Mouse (Mus musculus) MEL (cell line): Measurements from ENCODE around the gene Nos1. TPM values are rescaled to one million over a fixed set of nuclear protein-coding genes. Genes with fewer than 3 reads are reported as not detected.

Source experiments
- DNase-seq: peaks from one replicate; pipeline ENCODE4 v3.0.0; 2011; ENCODE audit warnings: low read depth, low spot score
- H3K27ac ChIP-seq: 2 replicates; pipeline ENCODE4 v1.5.1; 2012; ENCODE audit warnings: low read depth, mild to moderate bottlenecking, control low read depth, low read length, moderate library complexity; ENCODE audit not compliant: control insufficient read depth
- H3K27me3 ChIP-seq, 2 experiments: fragments of 150-350 bp in 1 of 2; sonication (generic) in 1 of 2; 2 replicates each; pipeline ENCODE4 v1.6.1; 2012; ENCODE audit warnings: low read length in 2 of 2, mild to moderate bottlenecking in 2 of 2, improper control_type of control experiment in 1 of 2, moderate library complexity in 1 of 2; ENCODE audit not compliant: insufficient read depth in 2 of 2, control insufficient read depth in 1 of 2
- H3K36me3 ChIP-seq, 2 experiments: 2 replicates each; pipeline ENCODE4 v1.6.1; 2012 to 2014; ENCODE audit warnings: low read length in 2 of 2, improper control_type of control experiment in 1 of 2, inconsistent platforms in 1 of 2, mild to moderate bottlenecking in 1 of 2; ENCODE audit not compliant: insufficient read depth in 2 of 2, control insufficient read depth in 1 of 2
- H3K4me1 ChIP-seq, 2 experiments: fragments of 150-350 bp in 1 of 2; sonication (generic) in 1 of 2; 2 replicates each; pipeline ENCODE4 v1.6.1; 2012; ENCODE audit warnings: low read length in 2 of 2, improper control_type of control experiment in 1 of 2, mild to moderate bottlenecking in 1 of 2; ENCODE audit not compliant: insufficient read depth in 2 of 2, control insufficient read depth in 1 of 2
- H3K4me3 ChIP-seq, 2 experiments: fragments of 150-350 bp in 1 of 2; sonication (generic) in 1 of 2; 2 replicates each; pipeline ENCODE4 v1.5.1; 2012; ENCODE audit warnings: low read depth in 2 of 2, low read length in 2 of 2, mild to moderate bottlenecking in 2 of 2, moderate library complexity in 2 of 2, control low read depth in 1 of 2, improper control_type of control experiment in 1 of 2; ENCODE audit not compliant: control insufficient read depth in 1 of 2, insufficient read depth in 1 of 2
- H3K79me2 ChIP-seq: 2 replicates; pipeline ENCODE4 v1.6.1; 2012; ENCODE audit warnings: mild to moderate bottlenecking, low read length, moderate library complexity; ENCODE audit not compliant: control insufficient read depth, poor library complexity, insufficient read depth
- H3K9ac ChIP-seq: 2 replicates; pipeline ENCODE4 v1.6.1; 2012; ENCODE audit warnings: low read depth, mild to moderate bottlenecking, control low read depth, low read length, moderate library complexity; ENCODE audit not compliant: control insufficient read depth, poor library complexity, severe bottlenecking
- H3K9me3 ChIP-seq: fragments of 150-350 bp; sonication (generic); replicated peaks from 2 replicates; pipeline ENCODE4 v1.6.1; 2012; ENCODE audit warnings: mild to moderate bottlenecking, low read length, improper control_type of control experiment, moderate library complexity; ENCODE audit not compliant: insufficient read depth
- BHLHE40 ChIP-seq: IDR thresholded peaks from 2 replicates; pipeline ENCODE4 v1.6.1; 2012; ENCODE audit warnings: low read depth, mild to moderate bottlenecking, inconsistent platforms, low read length, improper control_type of control experiment, borderline replicate concordance
- CTCF ChIP-seq, 3 experiments: IDR thresholded peaks in 2 of 3; conservative IDR thresholded peaks in 1 of 3; 2 replicates each; pipeline ENCODE4 v1.5.1; 2011 to 2012; ENCODE audit warnings: low read length in 3 of 3, low read depth in 2 of 3, mild to moderate bottlenecking in 2 of 3, improper control_type of control experiment in 1 of 3, inconsistent platforms in 1 of 3, mixed read lengths in 1 of 3, moderate library complexity in 1 of 3; ENCODE audit not compliant: control insufficient read depth in 1 of 3, insufficient read depth in 1 of 3, poor library complexity in 1 of 3, severe bottlenecking in 1 of 3
- ETS1 ChIP-seq: IDR thresholded peaks from 2 replicates; pipeline ENCODE4 v1.6.1; 2012; ENCODE audit warnings: low read depth, mild to moderate bottlenecking, inconsistent platforms, low read length, improper control_type of control experiment, moderate library complexity
- JUND ChIP-seq: IDR thresholded peaks from 2 replicates; pipeline ENCODE4 v1.6.1; 2011; ENCODE audit warnings: low read depth, mild to moderate bottlenecking, improper control_type of control experiment, low read length
- KAT2A ChIP-seq: conservative IDR thresholded peaks from 2 replicates; pipeline ENCODE4 v1.6.1; 2012; ENCODE audit warnings: low read depth, low read length, improper control_type of control experiment, inconsistent platforms
- MYB ChIP-seq: IDR thresholded peaks from 2 replicates; pipeline ENCODE4 v1.6.1; 2011; ENCODE audit warnings: mild to moderate bottlenecking, low read depth, low read length, improper control_type of control experiment
- MYC ChIP-seq: IDR thresholded peaks from 2 replicates; pipeline ENCODE4 v1.6.1; 2011; ENCODE audit warnings: low read depth, mild to moderate bottlenecking, low read length, improper control_type of control experiment, moderate library complexity
- NELFE ChIP-seq: IDR thresholded peaks from 2 replicates; pipeline ENCODE4 v1.6.1; 2011; ENCODE audit warnings: low read depth, low read length, improper control_type of control experiment
- NRF1 ChIP-seq: IDR thresholded peaks from 2 replicates; pipeline ENCODE4 v1.6.1; 2014; ENCODE audit warnings: low read depth, mild to moderate bottlenecking, inconsistent platforms, low read length, improper control_type of control experiment, moderate library complexity; ENCODE audit not compliant: poor library complexity, insufficient read depth, severe bottlenecking
- POLR2AphosphoS2 ChIP-seq: IDR thresholded peaks from 2 replicates; pipeline ENCODE4 v1.6.1; 2011; ENCODE audit warnings: low read length, improper control_type of control experiment
- POLR2AphosphoS5 ChIP-seq: IDR thresholded peaks from 2 replicates; pipeline ENCODE4 v1.6.1; 2012; ENCODE audit warnings: low read depth, borderline replicate concordance, mild to moderate bottlenecking, inconsistent platforms, low read length, moderate library complexity, mixed read lengths
- RAD21 ChIP-seq: IDR thresholded peaks from 2 replicates; pipeline ENCODE4 v1.6.1; 2011; ENCODE audit warnings: mild to moderate bottlenecking, low read depth, low read length, improper control_type of control experiment
- RCOR1 ChIP-seq: IDR thresholded peaks from 2 replicates; pipeline ENCODE4 v1.6.1; 2012; ENCODE audit warnings: low read depth, mild to moderate bottlenecking, inconsistent platforms, low read length, improper control_type of control experiment
- SIN3A ChIP-seq: IDR thresholded peaks from 2 replicates; pipeline ENCODE4 v1.6.1; 2012; ENCODE audit warnings: low read length, improper control_type of control experiment, inconsistent platforms
- TAL1 ChIP-seq: IDR thresholded peaks from 2 replicates; pipeline ENCODE4 v1.6.1; 2012; ENCODE audit warnings: mild to moderate bottlenecking, inconsistent platforms, low read length, moderate library complexity, mixed read lengths
- TBP ChIP-seq: IDR thresholded peaks from 2 replicates; pipeline ENCODE4 v1.8.0; 2011; ENCODE audit warnings: low read depth, low read length, improper control_type of control experiment
- TCF12 ChIP-seq: IDR thresholded peaks from 2 replicates; pipeline ENCODE4 v1.6.1; 2014; ENCODE audit warnings: low read depth, mild to moderate bottlenecking, inconsistent platforms, low read length, improper control_type of control experiment, moderate library complexity
- ZC3H11A ChIP-seq: IDR thresholded peaks from 2 replicates; pipeline ENCODE4 v1.6.1; 2012; ENCODE audit warnings: low read depth, mild to moderate bottlenecking, inconsistent platforms, low read length, improper control_type of control experiment
- polyA plus RNA-seq, 2 experiments: library from polyadenylated mRNA; stranded (reverse) in 1 of 2; unstranded in 1 of 2; fragments of >175 nt in 1 of 2; fragments of >200 nt in 1 of 2; gene quantifications; 2 replicates each; pipeline versions ENCODE4 v1.2.1 to v1.2.4; 2012; ENCODE audit warnings: low replicate concordance in 2 of 2, low read depth in 1 of 2; ENCODE audit not compliant: insufficient read length in 2 of 2, insufficient read depth in 1 of 2, missing spikeins in 1 of 2
- total RNA-seq: library from RNA; depleted of rRNA; stranded (reverse); fragments of 300-350 nt; gene quantifications from 2 replicates; pipeline ENCODE4 v1.2.3, GENCODE M21; 2012

Gene Nos1
- total and polyA plus RNA-seq, 3 experiments, result 0.35 to 1.5 TPM; not detected in 1

GRCm38 (mm10) chr5:117836930-117837329, 56.1 kb downstream of the Nos1 start:
- H3K4me3 ChIP-seq, result no peak overlapping the region
- no peaks in the 10 kb centered on the region for H3K27me3 ChIP-seq
- no peaks in the 10 kb centered on the region for H3K36me3 ChIP-seq
- no peaks in the 10 kb centered on the region for H3K4me1 ChIP-seq
- no peaks in the 10 kb centered on the region for H3K9me3 ChIP-seq
- no peaks in the 10 kb centered on the region for H3K79me2 ChIP-seq
- TF ChIP-seq RAD21 (peak; percentile 4), CTCF (IDR thresholded peaks at IDR 0.05 in 2 of 3, conservative IDR thresholded peaks at IDR 0.05 in 1 of 3; ENCODE audit: control insufficient read depth in 1 of 3, insufficient read depth in 1 of 3, low read depth in 2 of 3, low read length in 3 of 3, poor library complexity in 1 of 3, severe bottlenecking in 1 of 3) (peak; percentile 7 to 33 (median 25); a peak in 4 of 6 replicates), BHLHE40 (no peak)
- no peak overlapping the region for H3K27ac ChIP-seq
- no peak overlapping the region for H3K9ac ChIP-seq
- peak; percentile 3 for DNase-seq

DNA sequence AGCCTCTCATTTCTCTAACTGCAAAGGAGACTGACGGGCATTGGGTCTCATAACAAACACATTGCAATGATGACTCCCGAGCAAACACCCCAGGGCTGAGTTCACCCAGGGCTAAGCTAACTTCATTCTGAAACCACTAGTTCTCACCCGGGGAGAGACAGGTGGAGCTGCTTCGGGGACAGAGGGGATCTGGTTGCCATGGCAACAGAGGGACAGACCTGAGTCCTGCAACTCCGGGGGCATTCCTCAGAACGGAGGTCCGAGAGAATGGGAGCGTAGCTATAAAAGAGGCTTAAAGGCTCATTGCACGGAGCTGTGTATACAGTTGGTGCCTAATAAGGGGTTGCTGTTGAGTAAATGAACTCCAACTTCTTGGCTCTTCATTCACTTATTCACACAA, 56.9 kb downstream of the Nos1 start:
- no peak for TF ChIP-seq NELFE
- no peak for TF ChIP-seq KAT2A
- TF ChIP-seq, all 39 proteins: peak for 0
- H3K36me3 ChIP-seq, result no peaks in the 10 kb centered on the region
- H3K9ac ChIP-seq, result no peak overlapping the region
- H3K4me1 ChIP-seq, result no peaks in the 10 kb centered on the region
- no peaks in the 10 kb centered on the region for H3K9me3 ChIP-seq
- H3K4me3 ChIP-seq, result no peak overlapping the region
- H3K79me2 ChIP-seq, result no peaks in the 10 kb centered on the region
- no peaks in the 10 kb centered on the region for H3K27me3 ChIP-seq
- no peak for DNase-seq
- no peak overlapping the region for H3K27ac ChIP-seq

GRCm38 (mm10) chr5:117839501-117839900, 58.7 kb downstream of the Nos1 start:
- no peak overlapping the region for H3K4me3 ChIP-seq
- H3K27me3 ChIP-seq, result no peaks in the 10 kb centered on the region
- no peaks in the 10 kb centered on the region for H3K79me2 ChIP-seq
- no peaks in the 10 kb centered on the region for H3K36me3 ChIP-seq
- no peak overlapping the region for H3K27ac ChIP-seq
- DNase-seq, result no peak
- H3K9me3 ChIP-seq, result no peaks in the 10 kb centered on the region
- TF ChIP-seq POLR2AphosphoS5, result no peak
- TF ChIP-seq CTCF (IDR thresholded peaks at IDR 0.05 in 2 of 3, conservative IDR thresholded peaks at IDR 0.05 in 1 of 3; ENCODE audit: control insufficient read depth in 1 of 3, insufficient read depth in 1 of 3, low read depth in 2 of 3, low read length in 3 of 3, poor library complexity in 1 of 3, severe bottlenecking in 1 of 3), result no peak
- no peak for TF ChIP-seq POLR2AphosphoS2
- TF ChIP-seq BHLHE40, result no peak
- TF ChIP-seq ZC3H11A, result no peak
- TF ChIP-seq NRF1, result no peak
- no peak for TF ChIP-seq JUND
- TF ChIP-seq NELFE, result no peak
- TF ChIP-seq SIN3A, result no peak
- no peak for TF ChIP-seq ETS1
- TF ChIP-seq MYC, result no peak
- TF ChIP-seq TAL1, result no peak
- no peak for TF ChIP-seq TBP
- TF ChIP-seq MYB, result no peak
- TF ChIP-seq RCOR1, result no peak
- no peak for TF ChIP-seq TCF12
- H3K4me1 ChIP-seq, result no peaks in the 10 kb centered on the region
- H3K9ac ChIP-seq, result no peak overlapping the region
